Mouse (Mus musculus) megakaryocyte-erythroid progenitor cell, adult 5 weeks (primary cell): ENCODE results near the gene Kdm4d. TPM values are rescaled to one million over a fixed set of nuclear protein-coding genes. Genes with fewer than 3 reads are reported as not detected.

Experiments used
- polyA plus RNA-seq: library from polyadenylated mRNA; stranded (reverse); fragments of >175 nt; gene quantifications from 2 replicates; pipeline ENCODE4 v1.2.3, GENCODE M21; 2012

The Kdm4d gene
- 0.12 and 0.27 TPM in 2 replicates for polyA plus RNA-seq

DNA sequence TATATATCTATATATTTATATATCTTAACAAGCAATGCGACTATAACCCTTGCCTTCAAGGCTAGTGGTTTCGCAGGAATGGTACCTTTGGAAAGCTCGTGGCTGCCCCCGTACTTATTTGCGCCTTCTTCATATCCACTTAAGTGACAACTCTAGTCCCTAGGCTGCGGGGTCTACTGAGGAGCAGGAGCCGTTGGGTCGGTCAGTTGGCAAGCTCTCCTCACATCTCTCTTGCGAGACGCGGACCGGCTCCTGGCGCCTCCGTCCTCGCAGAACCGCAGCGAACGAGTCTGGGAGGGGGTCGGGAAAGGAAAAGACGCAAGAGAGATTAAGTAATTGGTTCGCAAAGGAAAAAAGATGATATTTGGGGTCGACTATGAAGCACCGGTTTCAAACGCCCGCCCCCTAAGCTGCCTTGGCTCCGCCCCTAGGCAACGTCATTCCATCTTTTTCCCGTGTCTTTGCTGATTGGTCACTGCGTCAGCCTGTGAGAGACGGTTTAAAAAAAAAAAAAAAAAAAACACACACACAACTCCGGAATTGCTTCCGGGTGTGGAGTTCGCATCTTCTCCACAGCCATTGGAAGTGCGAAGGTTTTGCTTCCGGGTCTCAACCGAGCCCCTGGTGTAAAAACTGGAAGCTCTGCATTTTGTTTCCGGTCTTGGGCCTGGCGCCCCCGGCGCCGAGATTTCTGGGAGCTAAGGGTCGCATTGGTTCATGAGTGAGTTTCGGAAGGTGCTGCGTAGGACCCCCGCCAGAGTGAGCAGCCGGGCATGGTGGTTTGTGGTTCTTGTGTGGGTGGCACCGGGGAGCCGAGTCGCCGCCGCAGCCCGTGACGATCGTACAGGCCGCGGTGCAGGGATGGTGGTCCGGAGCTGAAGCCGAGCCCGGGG lies at the start of gene Kdm4d, which contains the start of gene Cwc15:
Kdm4d (minus strand) TSS at position 460 of the 893 bp plus-strand sequence.
Cwc15 (plus strand) TSS at position 595 of the 893 bp plus-strand sequence.

Other genes with a start within 250 kb of the Kdm4d start
- gene Sesn3, start 225.4 kb downstream of the Kdm4d start, polyA plus RNA-seq, result 24.8 and 27.5 TPM in 2 replicates
- gene Endod1, start 119.0 kb downstream of the Kdm4d start, polyA plus RNA-seq, result 27.0 and 41.3 TPM in 2 replicates
- gene Cwc15, start 135 bp upstream of the Kdm4d start, polyA plus RNA-seq, result 21.4 and 22.5 TPM in 2 replicates
- gene Amotl1, start 144.6 kb upstream of the Kdm4d start, polyA plus RNA-seq, result 0.02 and 0.04 TPM in 2 replicates
- gene Piwil4, start 240.3 kb upstream of the Kdm4d start, polyA plus RNA-seq, result not detected in 2 replicates